Mouse (Mus musculus) E14TG2a.4 (cell line): ENCODE measurements around the gene Ksr1.

Experiments
- CTCF ChIP-seq: conservative IDR thresholded peaks from 2 replicates; pipeline ENCODE4 v1.5.1; 2014; ENCODE audit warnings: low read length
- NANOG ChIP-seq: IDR thresholded peaks from 2 replicates; pipeline ENCODE4 v1.6.1; 2014; ENCODE audit warnings: borderline replicate concordance, low read length, mixed read lengths
- POU5F1 ChIP-seq: IDR thresholded peaks from 2 replicates; pipeline ENCODE4 v1.6.1; 2014; ENCODE audit warnings: low read length, borderline replicate concordance

DNA sequence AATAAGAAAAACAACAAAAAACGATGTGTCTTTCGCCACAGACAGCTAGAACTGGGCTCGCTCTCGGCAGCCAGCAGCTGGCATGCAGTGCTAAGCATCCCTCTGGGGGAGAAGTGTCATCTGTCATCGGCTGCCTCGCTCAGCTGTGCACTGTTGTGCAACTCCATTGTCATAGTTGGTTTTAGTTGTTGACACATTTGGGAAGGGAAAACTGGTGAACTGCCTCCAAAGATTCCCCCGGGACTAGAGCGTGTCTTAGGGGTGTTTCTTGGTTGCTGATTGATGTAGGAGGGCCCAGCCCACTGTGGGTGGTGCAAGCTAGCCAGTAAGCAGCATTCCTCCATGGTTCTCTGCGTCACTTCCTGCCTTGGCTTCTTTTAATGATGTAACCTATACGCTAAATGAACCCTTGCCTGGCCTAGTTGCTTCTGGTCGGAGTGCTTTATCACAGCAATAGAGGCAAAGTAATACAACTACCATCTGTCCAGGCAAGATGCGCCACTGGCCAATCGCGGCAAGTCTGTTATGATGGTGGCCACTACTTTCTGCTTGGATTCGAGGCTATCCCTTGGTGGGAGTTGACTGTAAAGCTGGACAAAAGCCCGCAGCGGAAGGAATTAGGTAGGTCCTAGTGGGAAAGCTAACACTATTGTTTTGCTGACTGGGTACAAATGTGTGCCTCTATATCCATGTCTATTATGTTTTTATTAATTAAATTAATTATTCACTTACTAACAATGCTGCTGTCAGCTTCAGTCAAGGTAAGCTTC, 172.6 kb downstream of the Ksr1 start:
- TF ChIP-seq CTCF (no peak), POU5F1 (no peak), NANOG (no peak)
